Mouse (Mus musculus) c-Kit-negative CD71-positive TER-119-positive erythroid progenitor cells, embryonic 14.5 days (primary cell): Measurements from ENCODE around the gene Akt3.

ENCODE experiments used
- DNase-seq: peaks from one replicate; pipeline ENCODE4 v3.0.0-alpha.2; 2013; ENCODE audit warnings: low read depth, low spot score

Gene Akt3

GRCm38 (mm10) chr1:177258034-177258342 is at the start of gene Akt3:
Akt3 (minus strand) TSS chr1:177258203.
- DNase-seq, result no peak

GRCm38 (mm10) chr1:177307549-177307948 is 49.5 kb upstream of the Akt3 start:
- no peak for DNase-seq

- DNase-seq, result no peak
Measured at GRCm38 (mm10) chr1:177298231-177298630, 40.2 kb upstream of the Akt3 start.

GRCm38 (mm10) chr1:177286764-177287163 is 28.8 kb upstream of the Akt3 start:
- no peak for DNase-seq

- DNase-seq, result no peak
Measured at GRCm38 (mm10) chr1:177281925-177282324, 23.9 kb upstream of the Akt3 start.

GRCm38 (mm10) chr1:177277361-177277760 is 19.4 kb upstream of the Akt3 start:
- no peak for DNase-seq

- no peak for DNase-seq
Measured at GRCm38 (mm10) chr1:177267645-177268044, 9.6 kb upstream of the Akt3 start.

GRCm38 (mm10) chr1:177262926-177263325 is 4.9 kb upstream of the Akt3 start:
- DNase-seq, result no peak

- DNase-seq, result no peak
Measured at GRCm38 (mm10) chr1:177260796-177261195, 2.8 kb upstream of the Akt3 start.

GRCm38 (mm10) chr1:177259038-177259600 is 1.1 kb upstream of the Akt3 start:
- no peak for DNase-seq

- DNase-seq, result peak; percentile 43
Measured at GRCm38 (mm10) chr1:177258343-177259037, 487 bp upstream of the Akt3 start.

- DNase-seq, result no peak
Measured at GRCm38 (mm10) chr1:177257178-177258033, 597 bp downstream of the Akt3 start.

GRCm38 (mm10) chr1:177248638-177249037 is 9.4 kb downstream of the Akt3 start:
- DNase-seq, result no peak

GRCm38 (mm10) chr1:177238368-177238767 is 19.6 kb downstream of the Akt3 start:
- DNase-seq, result no peak

- DNase-seq, result no peak
Measured at GRCm38 (mm10) chr1:177236695-177237094, 21.3 kb downstream of the Akt3 start.

- DNase-seq, result no peak
Measured at GRCm38 (mm10) chr1:177236249-177236648, 21.8 kb downstream of the Akt3 start.

GRCm38 (mm10) chr1:177234462-177234861 is 23.5 kb downstream of the Akt3 start:
- DNase-seq, result no peak

GRCm38 (mm10) chr1:177231122-177231521 is 26.9 kb downstream of the Akt3 start:
- no peak for DNase-seq

GRCm38 (mm10) chr1:177198978-177199377 is 59.0 kb downstream of the Akt3 start:
- DNase-seq, result no peak

- no peak for DNase-seq
Measured at GRCm38 (mm10) chr1:177195224-177195623, 62.8 kb downstream of the Akt3 start.

GRCm38 (mm10) chr1:177194324-177194723 is 63.7 kb downstream of the Akt3 start:
- DNase-seq, result no peak

- DNase-seq, result no peak
Measured at GRCm38 (mm10) chr1:177191623-177192022, 66.4 kb downstream of the Akt3 start.

GRCm38 (mm10) chr1:177190358-177190757 is 67.6 kb downstream of the Akt3 start:
- DNase-seq, result no peak
